Mouse (Mus musculus): ENCODE measurements around the gene Olfr632. TPM values are rescaled to one million over a fixed set of nuclear protein-coding genes. Genes with fewer than 3 reads are reported as not detected.

Gene Olfr632
- total RNA-seq (2014; rRNA removed), result not detected in 2 replicates
- polyA plus RNA-seq (2015; fragmentation: Nextera tagmentation; extraction: Ambion mirVana), result not detected in 2 replicates

- WGBS, result 72% methylated on average over 2 of the region's 2 CpGs
- H3K4me2 ChIP-seq (ENCODE audit: low read depth), result no peak within 1 kb of the TSS
- DNase-seq, result no peak
- ATAC-seq, result no peak
- H3K4me1 ChIP-seq (ENCODE audit: insufficient read depth), result no peaks in the 10 kb centered on the region
- no peaks in the 10 kb centered on the region for H3K36me3 ChIP-seq (ENCODE audit: insufficient read depth)
- H3K27ac ChIP-seq (ENCODE audit: low read depth, low read length), result no peak within 1 kb of the TSS
- TF ChIP-seq CTCF (IDR thresholded peaks at IDR 0.05; ENCODE audit: low read depth), result no peak
- H3K9ac ChIP-seq, result no peak within 1 kb of the TSS
- no peaks in the 10 kb centered on the region for H3K27me3 ChIP-seq (ENCODE audit: insufficient read depth, low read length)
- no peak within 1 kb of the TSS for H3K4me3 ChIP-seq (ENCODE audit: low read depth, low read length)
- H3K9me3 ChIP-seq (ENCODE audit: low read length), result no peaks in the 10 kb centered on the region
Observed at GRCm38 (mm10) chr7:103934264-103934663, at the start of gene Olfr632. Gene Olfr632 (plus strand): TSS chr7:103934347.

- Histone ChIP-seq H3K36me3 (ENCODE audit: insufficient read depth) (no peaks in the 10 kb centered on the region), H3K4me2 (ENCODE audit: low read depth) (no peak within 1 kb of the TSS), H3K27me3 (ENCODE audit: insufficient read depth, low read length) (no peaks in the 10 kb centered on the region), H3K4me1 (ENCODE audit: insufficient read depth) (no peaks in the 10 kb centered on the region), H3K9ac (no peak within 1 kb of the TSS), H3K27ac (ENCODE audit: low read depth, low read length) (no peak within 1 kb of the TSS), H3K9me3 (ENCODE audit: low read length) (no peaks in the 10 kb centered on the region), H3K4me3 (ENCODE audit: low read depth, low read length) (no peak within 1 kb of the TSS)
- DNase-seq, result no peak
- no peak for TF ChIP-seq CTCF (IDR thresholded peaks at IDR 0.05; ENCODE audit: low read depth)
- ATAC-seq, result no peak
Observed at GRCm38 (mm10) chr7:103886152-103886551, 48.0 kb upstream of the Olfr632 start, which contains the start of gene Olfr66. Gene Olfr66 (minus strand): TSS chr7:103886252.

GRCm38 (mm10) chr7:103894385-103894784, 39.8 kb upstream of the Olfr632 start, which contains the start of gene Olfr64:
Gene Olfr64 (minus strand): TSS chr7:103894485.
- H3K4me1 ChIP-seq (ENCODE audit: insufficient read depth), result no peaks in the 10 kb centered on the region
- ATAC-seq, result no peak

DNA sequence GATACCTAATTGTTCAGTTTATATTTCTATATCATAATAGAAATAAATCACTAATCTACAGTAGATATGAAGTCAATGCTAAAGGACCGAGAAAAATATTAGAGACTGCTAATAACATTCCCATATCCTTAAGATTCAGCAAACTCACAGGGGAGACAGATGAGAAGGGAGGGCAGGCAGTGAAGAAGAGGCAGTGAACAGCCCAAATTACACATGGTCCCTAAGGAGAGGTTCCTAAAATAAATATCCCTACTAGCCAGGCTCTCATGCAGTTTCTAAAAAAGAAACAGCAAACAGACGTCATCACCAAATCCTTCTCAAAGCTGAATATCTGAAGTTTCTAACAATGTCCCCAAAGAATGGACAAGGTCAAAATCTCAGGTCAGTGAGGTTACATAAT, 31.0 kb upstream of the Olfr632 start, which contains the start of gene Olfr65:
Gene Olfr65, plus strand, starts transcription at position 301 of the 400 bp plus-strand sequence.
- no peak for TF ChIP-seq CTCF (IDR thresholded peaks at IDR 0.05; ENCODE audit: low read depth)
- no peaks in the 10 kb centered on the region for H3K27me3 ChIP-seq (ENCODE audit: insufficient read depth, low read length)
- H3K9ac ChIP-seq, result no peak within 1 kb of the TSS
- WGBS, result 76% methylated on average over 2 of the region's 2 CpGs
- no peaks in the 10 kb centered on the region for H3K9me3 ChIP-seq (ENCODE audit: low read length)
- DNase-seq, result no peak
- H3K27ac ChIP-seq (ENCODE audit: low read depth, low read length), result no peak within 1 kb of the TSS
- H3K4me2 ChIP-seq (ENCODE audit: low read depth), result no peak within 1 kb of the TSS
- ATAC-seq, result no peak
- H3K36me3 ChIP-seq (ENCODE audit: insufficient read depth), result no peaks in the 10 kb centered on the region
- no peak within 1 kb of the TSS for H3K4me3 ChIP-seq (ENCODE audit: low read depth, low read length)
- H3K4me1 ChIP-seq (ENCODE audit: insufficient read depth), result no peaks in the 10 kb centered on the region

More at GRCm38 (mm10) chr7:103894385-103894784, 39.8 kb upstream of the Olfr632 start, which contains the start of gene Olfr64:
- no peak for TF ChIP-seq CTCF (IDR thresholded peaks at IDR 0.05; ENCODE audit: low read depth)
- Histone ChIP-seq H3K27me3 (ENCODE audit: insufficient read depth, low read length) (no peaks in the 10 kb centered on the region), H3K4me3 (ENCODE audit: low read depth, low read length) (no peak within 1 kb of the TSS), H3K9me3 (ENCODE audit: low read length) (no peaks in the 10 kb centered on the region), H3K27ac (ENCODE audit: low read depth, low read length) (no peak within 1 kb of the TSS), H3K36me3 (ENCODE audit: insufficient read depth) (no peaks in the 10 kb centered on the region), H3K9ac (no peak within 1 kb of the TSS), H3K4me2 (ENCODE audit: low read depth) (no peak within 1 kb of the TSS)
- no peak for DNase-seq
- 80% methylated on average over 1 of the region's 1 CpGs for WGBS

DNA sequence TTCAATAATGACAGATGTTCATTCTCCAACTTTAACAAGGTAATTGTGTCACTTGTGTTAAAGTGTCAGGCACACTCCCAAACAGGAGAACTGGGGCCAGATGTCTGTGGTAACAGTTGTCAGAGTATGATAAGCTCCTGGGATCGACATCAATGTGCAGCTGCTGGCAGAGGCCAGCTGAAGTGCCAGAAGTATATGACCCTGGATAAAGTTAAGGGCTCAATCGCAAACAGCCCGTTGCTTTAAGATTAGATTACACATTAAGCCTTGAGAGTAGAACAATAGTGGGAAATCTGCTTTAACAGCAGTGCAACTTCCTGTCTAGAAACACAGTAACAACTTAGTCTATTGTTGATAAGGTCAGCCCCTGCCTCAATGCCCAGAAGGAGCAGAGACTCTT, 24.1 kb upstream of the Olfr632 start:
- no peak for TF ChIP-seq CTCF (IDR thresholded peaks at IDR 0.05; ENCODE audit: low read depth)
- H3K9ac ChIP-seq, result no peak overlapping the region
- no peak overlapping the region for H3K4me2 ChIP-seq (ENCODE audit: low read depth)
- H3K9me3 ChIP-seq (ENCODE audit: low read length), result no peaks in the 10 kb centered on the region
- DNase-seq, result no peak
- 55% methylated on average over 3 of the region's 3 CpGs for WGBS
- no peaks in the 10 kb centered on the region for H3K27me3 ChIP-seq (ENCODE audit: insufficient read depth, low read length)
- H3K4me1 ChIP-seq (ENCODE audit: insufficient read depth), result no peaks in the 10 kb centered on the region
- no peak overlapping the region for H3K4me3 ChIP-seq (ENCODE audit: low read depth, low read length)
- no peak for ATAC-seq
- no peak overlapping the region for H3K27ac ChIP-seq (ENCODE audit: low read depth, low read length)
- H3K36me3 ChIP-seq (ENCODE audit: insufficient read depth), result no peaks in the 10 kb centered on the region

DNA sequence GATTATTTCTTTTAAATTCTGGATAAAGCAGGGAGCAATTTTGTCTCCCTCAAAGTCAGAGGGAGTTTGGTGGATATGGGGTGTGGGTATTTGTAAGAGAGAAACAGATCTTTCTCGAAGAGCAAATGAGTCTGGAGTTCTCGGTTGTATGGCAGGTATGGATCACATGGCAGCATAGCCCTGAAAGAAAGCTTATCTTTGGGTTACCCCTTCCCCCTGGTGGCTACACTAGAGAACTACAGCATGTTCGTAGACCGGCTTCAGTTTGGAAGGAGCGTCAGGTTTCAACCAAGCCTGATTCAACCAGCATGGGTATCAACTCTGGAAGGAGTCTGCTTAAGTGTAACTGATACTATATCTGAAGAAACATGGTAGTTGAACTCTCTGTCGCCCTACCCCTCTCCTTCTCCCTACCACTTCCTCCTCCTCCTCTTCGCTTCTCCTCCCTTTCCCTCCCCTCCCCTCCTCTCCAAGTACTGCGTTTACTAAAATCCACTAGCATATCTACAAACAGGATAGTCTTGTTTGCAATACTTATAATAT, 21.1 kb upstream of the Olfr632 start:
- Histone ChIP-seq H3K9ac (no peak overlapping the region), H3K4me1 (ENCODE audit: insufficient read depth) (no peaks in the 10 kb centered on the region), H3K9me3 (ENCODE audit: low read length) (no peaks in the 10 kb centered on the region), H3K27me3 (ENCODE audit: insufficient read depth, low read length) (no peaks in the 10 kb centered on the region), H3K36me3 (ENCODE audit: insufficient read depth) (no peaks in the 10 kb centered on the region), H3K4me2 (ENCODE audit: low read depth) (no peak overlapping the region), H3K4me3 (ENCODE audit: low read depth, low read length) (no peak overlapping the region), H3K27ac (ENCODE audit: low read depth, low read length) (no peak overlapping the region)
- peak; percentile 14; the same call in 1 of the 2 replicates for TF ChIP-seq CTCF (IDR thresholded peaks at IDR 0.05; ENCODE audit: low read depth)
- no peak for DNase-seq
- ATAC-seq, result no peak
- 50% methylated on average over 8 of the region's 8 CpGs for WGBS

DNA sequence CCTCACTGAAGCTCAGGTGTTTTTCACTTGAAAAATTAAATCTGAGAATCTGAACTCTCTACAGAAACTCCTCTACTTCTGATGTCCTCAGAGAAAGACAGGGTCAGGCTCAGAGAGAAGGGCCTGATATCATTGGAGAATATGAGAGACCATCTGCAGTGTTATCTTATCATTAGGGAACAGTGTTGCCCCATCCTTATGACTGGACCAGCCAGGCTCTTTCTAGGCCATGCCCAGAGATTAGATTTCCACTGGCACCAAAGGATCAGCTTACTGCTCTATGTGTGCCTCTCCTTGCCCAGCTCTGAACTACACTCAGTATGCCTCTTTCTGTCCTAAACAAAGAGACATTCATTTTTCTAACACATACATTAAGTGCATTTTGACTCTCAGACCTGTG, 18.8 kb upstream of the Olfr632 start:
- Histone ChIP-seq H3K27me3 (ENCODE audit: insufficient read depth, low read length) (no peaks in the 10 kb centered on the region), H3K9ac (no peak overlapping the region), H3K27ac (ENCODE audit: low read depth, low read length) (no peak overlapping the region), H3K4me1 (ENCODE audit: insufficient read depth) (no peaks in the 10 kb centered on the region), H3K4me2 (ENCODE audit: low read depth) (no peak overlapping the region), H3K4me3 (ENCODE audit: low read depth, low read length) (no peak overlapping the region), H3K36me3 (ENCODE audit: insufficient read depth) (no peaks in the 10 kb centered on the region), H3K9me3 (ENCODE audit: low read length) (no peaks in the 10 kb centered on the region)
- no peak for TF ChIP-seq CTCF (IDR thresholded peaks at IDR 0.05; ENCODE audit: low read depth)
- DNase-seq, result no peak
- ATAC-seq, result no peak
